Mouse (Mus musculus): ENCODE data around the gene Ripor3. TPM values are rescaled to one million over a fixed set of nuclear protein-coding genes. Genes with fewer than 3 reads are reported as not detected.

Gene Ripor3
- polyA plus RNA-seq, 1 experiment from 2014 or later = 9.2 TPM

- Histone ChIP-seq H3K9me3 (no peaks in the 10 kb centered on the region), H3K4me3 (no peak overlapping the region), H3K4me2 (no peak overlapping the region), H3K36me3 (peaks cover 13% of the 10 kb centered on the region; the same call in 1 of the 2 replicates), H3K4me1 (peaks cover 14% of the 10 kb centered on the region; the same call in 1 of the 2 replicates), H3K9ac (no peak overlapping the region), H3K27ac (0 out of 2 replicates have a peak overlapping the region, but pooled peaks have one; percentile 13), H3K27me3 (no peaks in the 10 kb centered on the region)
- WGBS = 43% methylated on average over 12 of the region's 12 CpGs
- no peak for ATAC-seq (ENCODE audit: insufficient number of reproducible peaks, low FRiP score, low TSS enrichment, low read depth)
Observed at GRCm38 (mm10) chr2:168003431-168003830, 7.0 kb downstream of the Ripor3 start.

GRCm38 (mm10) chr2:168002884-168003283, 7.5 kb downstream of the Ripor3 start:
- WGBS = 71% methylated on average over 2 of the region's 2 CpGs
- Histone ChIP-seq H3K27me3 (no peaks in the 10 kb centered on the region), H3K4me1 (peaks cover 14% of the 10 kb centered on the region; the same call in 1 of the 2 replicates), H3K36me3 (peaks cover 13% of the 10 kb centered on the region; the same call in 1 of the 2 replicates), H3K27ac (no peak overlapping the region), H3K4me3 (no peak overlapping the region), H3K9ac (no peak overlapping the region), H3K9me3 (no peaks in the 10 kb centered on the region), H3K4me2 (no peak overlapping the region)
- ATAC-seq (ENCODE audit: insufficient number of reproducible peaks, low FRiP score, low TSS enrichment, low read depth) = no peak

- Histone ChIP-seq H3K9ac (no peak overlapping the region), H3K27me3 (no peaks in the 10 kb centered on the region), H3K4me2 (no peak overlapping the region), H3K27ac (no peak overlapping the region), H3K4me3 (no peak overlapping the region), H3K4me1 (peaks cover 14% of the 10 kb centered on the region; the same call in 1 of the 2 replicates), H3K36me3 (peaks cover 13% of the 10 kb centered on the region; the same call in 1 of the 2 replicates), H3K9me3 (no peaks in the 10 kb centered on the region)
- 52% methylated on average over 4 of the region's 4 CpGs for WGBS
- no peak for ATAC-seq (ENCODE audit: insufficient number of reproducible peaks, low FRiP score, low TSS enrichment, low read depth)
Observed at GRCm38 (mm10) chr2:168002188-168002587, 8.2 kb downstream of the Ripor3 start.

- Histone ChIP-seq H3K27ac (no peak overlapping the region), H3K4me1 (peaks cover 14% of the 10 kb centered on the region; the same call in 1 of the 2 replicates), H3K4me3 (no peak overlapping the region), H3K27me3 (peaks cover 4% of the 10 kb centered on the region; the same call in 1 of the 2 replicates), H3K9ac (no peak overlapping the region), H3K4me2 (no peak overlapping the region), H3K36me3 (peaks cover 13% of the 10 kb centered on the region; the same call in 1 of the 2 replicates), H3K9me3 (no peaks in the 10 kb centered on the region)
- 67% methylated on average over 3 of the region's 3 CpGs for WGBS
- no peak for ATAC-seq (ENCODE audit: insufficient number of reproducible peaks, low FRiP score, low TSS enrichment, low read depth)
Observed at GRCm38 (mm10) chr2:167999145-167999743, 11.2 kb downstream of the Ripor3 start.

- Histone ChIP-seq H3K4me3 (no peak overlapping the region), H3K9me3 (no peaks in the 10 kb centered on the region), H3K9ac (no peak overlapping the region), H3K4me2 (no peak overlapping the region), H3K27ac (no peak overlapping the region), H3K36me3 (peaks cover 16% of the 10 kb centered on the region; the same call in 1 of the 2 replicates), H3K4me1 (0 out of 2 replicates have a peak, but pooled peaks cover 8% of the 10 kb centered on the region), H3K27me3 (peaks cover 4% of the 10 kb centered on the region; the same call in 1 of the 2 replicates)
- ATAC-seq (ENCODE audit: insufficient number of reproducible peaks, low FRiP score, low TSS enrichment, low read depth) = no peak
- WGBS = 66% methylated on average over 3 of the region's 3 CpGs
Observed at GRCm38 (mm10) chr2:167997562-167997961, 12.9 kb downstream of the Ripor3 start.

GRCm38 (mm10) chr2:167996672-167997215, 13.7 kb downstream of the Ripor3 start:
- H3K4me2 ChIP-seq = no peak overlapping the region
- H3K36me3 ChIP-seq = peaks cover 17% of the 10 kb centered on the region; the same call in 1 of the 2 replicates
- WGBS = 54% methylated on average over 8 of the region's 8 CpGs
- H3K4me3 ChIP-seq = no peak overlapping the region
- H3K4me1 ChIP-seq = 0 out of 2 replicates have a peak, but pooled peaks cover 4% of the 10 kb centered on the region
- H3K27me3 ChIP-seq = peaks cover 4% of the 10 kb centered on the region; the same call in 1 of the 2 replicates
- no peak overlapping the region for H3K27ac ChIP-seq
- no peak overlapping the region for H3K9ac ChIP-seq
- no peak for ATAC-seq (ENCODE audit: insufficient number of reproducible peaks, low FRiP score, low TSS enrichment, low read depth)
- H3K9me3 ChIP-seq = no peaks in the 10 kb centered on the region

- no peak for ATAC-seq (ENCODE audit: insufficient number of reproducible peaks, low FRiP score, low TSS enrichment, low read depth)
- H3K9me3 ChIP-seq = no peaks in the 10 kb centered on the region
Observed at GRCm38 (mm10) chr2:167995870-167996635, 14.4 kb downstream of the Ripor3 start.

GRCm38 (mm10) chr2:167993260-167993659, 17.2 kb downstream of the Ripor3 start:
- WGBS = 56% methylated on average over 13 of the region's 13 CpGs
- ATAC-seq (ENCODE audit: insufficient number of reproducible peaks, low FRiP score, low TSS enrichment, low read depth) = no peak
- Histone ChIP-seq H3K9ac (no peak overlapping the region), H3K27ac (no peak overlapping the region), H3K9me3 (no peaks in the 10 kb centered on the region), H3K4me2 (no peak overlapping the region), H3K4me3 (no peak overlapping the region), H3K4me1 (peaks cover 27% of the 10 kb centered on the region), H3K27me3 (peaks cover 4% of the 10 kb centered on the region; the same call in 1 of the 2 replicates), H3K36me3 (0 out of 2 replicates have a peak, but pooled peaks cover 5% of the 10 kb centered on the region)

More at GRCm38 (mm10) chr2:167995870-167996635, 14.4 kb downstream of the Ripor3 start:
- 56% methylated on average over 19 of the region's 19 CpGs for WGBS
- Histone ChIP-seq H3K4me3 (no peak overlapping the region), H3K27me3 (peaks cover 4% of the 10 kb centered on the region; the same call in 1 of the 2 replicates), H3K4me1 (0 out of 2 replicates have a peak, but pooled peaks cover 4% of the 10 kb centered on the region), H3K27ac (no peak overlapping the region), H3K9ac (no peak overlapping the region), H3K4me2 (no peak overlapping the region), H3K36me3 (peaks cover 14% of the 10 kb centered on the region; the same call in 1 of the 2 replicates)

GRCm38 (mm10) chr2:167989310-167989709, 21.1 kb downstream of the Ripor3 start:
- H3K27me3 ChIP-seq = no peaks in the 10 kb centered on the region
- ATAC-seq (ENCODE audit: insufficient number of reproducible peaks, low FRiP score, low TSS enrichment, low read depth) = peak; percentile 73
- H3K4me1 ChIP-seq = peaks cover 41% of the 10 kb centered on the region
- 0 out of 2 replicates have a peak, but pooled peaks cover 5% of the 10 kb centered on the region for H3K36me3 ChIP-seq
- no peak overlapping the region for H3K9ac ChIP-seq
- H3K4me3 ChIP-seq = peak overlapping the region; percentile 15
- peak overlapping the region; percentile 41 for H3K4me2 ChIP-seq
- H3K9me3 ChIP-seq = no peaks in the 10 kb centered on the region
- H3K27ac ChIP-seq = peak overlapping the region; percentile 80
- 33% methylated on average over 14 of the region's 14 CpGs for WGBS

- WGBS = 55% methylated on average over 12 of the region's 12 CpGs
- Histone ChIP-seq H3K36me3 (0 out of 2 replicates have a peak, but pooled peaks cover 5% of the 10 kb centered on the region), H3K9ac (no peak overlapping the region), H3K9me3 (no peaks in the 10 kb centered on the region), H3K4me1 (peaks cover 37% of the 10 kb centered on the region), H3K27me3 (no peaks in the 10 kb centered on the region), H3K4me2 (no peak overlapping the region), H3K4me3 (no peak overlapping the region), H3K27ac (no peak overlapping the region)
- ATAC-seq (ENCODE audit: insufficient number of reproducible peaks, low FRiP score, low TSS enrichment, low read depth) = no peak
Observed at GRCm38 (mm10) chr2:167987640-167988039, 22.8 kb downstream of the Ripor3 start.

GRCm38 (mm10) chr2:167986762-167987161, 23.7 kb downstream of the Ripor3 start:
- no peak for ATAC-seq (ENCODE audit: insufficient number of reproducible peaks, low FRiP score, low TSS enrichment, low read depth)
- H3K4me3 ChIP-seq = no peak overlapping the region
- H3K4me2 ChIP-seq = 0 out of 2 replicates have a peak overlapping the region, but pooled peaks have one; percentile 0
- no peaks in the 10 kb centered on the region for H3K9me3 ChIP-seq
- H3K36me3 ChIP-seq = peaks cover 3% of the 10 kb centered on the region; the same call in 1 of the 2 replicates
- H3K9ac ChIP-seq = no peak overlapping the region
- peaks cover 37% of the 10 kb centered on the region for H3K4me1 ChIP-seq
- H3K27ac ChIP-seq = no peak overlapping the region
- WGBS = 23% methylated on average over 7 of the region's 7 CpGs
- H3K27me3 ChIP-seq = no peaks in the 10 kb centered on the region
